Mouse (Mus musculus) heart, embryonic 10.5 days (tissue): ENCODE measurements around the gene Cd53. TPM values are rescaled to one million over a fixed set of nuclear protein-coding genes. Genes with fewer than 3 reads are reported as not detected.

Source experiments
- DNase-seq: peaks from one replicate; pipeline ENCODE4 v3.0.0-alpha.2; 2017; ENCODE audit warnings: low spot score
- H3K27ac ChIP-seq: fragments of 300-500 bp; sonication (generic); 2 replicates; pipeline ENCODE4 v1.5.1; 2016; ENCODE audit warnings: mild to moderate bottlenecking
- H3K27me3 ChIP-seq: fragments of 300-500 bp; sonication (generic); 2 replicates; pipeline ENCODE4 v1.6.1; 2016; ENCODE audit warnings: mild to moderate bottlenecking; ENCODE audit not compliant: poor library complexity, insufficient read depth, severe bottlenecking
- H3K36me3 ChIP-seq: fragments of 300-500 bp; sonication (generic); 2 replicates; pipeline ENCODE4 v1.6.1; 2016; ENCODE audit warnings: mild to moderate bottlenecking, moderate library complexity
- H3K4me1 ChIP-seq: fragments of 300-500 bp; sonication (generic); 2 replicates; pipeline ENCODE4 v1.6.1; 2016; ENCODE audit warnings: mild to moderate bottlenecking
- H3K4me3 ChIP-seq: fragments of 300-500 bp; sonication (generic); 2 replicates; pipeline ENCODE4 v1.5.1; 2016; ENCODE audit warnings: mild to moderate bottlenecking, moderate library complexity
- H3K9me3 ChIP-seq: fragments of 300-500 bp; sonication (generic); 2 replicates; pipeline ENCODE4 v1.6.1; 2016; ENCODE audit warnings: mild to moderate bottlenecking, moderate library complexity
- WGBS: fragments of 180-500 bp; shearing (Covaris S2); methylation state at CpG from one replicate; pipeline ENCODE4 v1.1.7; 2016; 5-methylcytosine and 5-hydroxymethylcytosine counted together
- polyA plus RNA-seq: library from polyadenylated mRNA; unstranded; fragments of >200 nt; fragmentation: Nextera tagmentation; extraction: Ambion mirVana; gene quantifications from 2 replicates; pipeline ENCODE4 v1.2.1, GENCODE M21; 2016

Gene Cd53
- 2.5 and 2.6 TPM in 2 replicates for polyA plus RNA-seq

- no peaks in the 10 kb centered on the region for H3K9me3 ChIP-seq
- DNase-seq, result no peak
- H3K27me3 ChIP-seq, result no peaks in the 10 kb centered on the region
- H3K36me3 ChIP-seq, result no peaks in the 10 kb centered on the region
- 66% methylated on average over 2 of the region's 2 CpGs for WGBS
- H3K4me3 ChIP-seq, result no peak within 1 kb of the TSS
- H3K4me1 ChIP-seq, result no peaks in the 10 kb centered on the region
- H3K27ac ChIP-seq, result no peak within 1 kb of the TSS
These were observed at the start of gene Cd53 for GRCm38 (mm10) chr3:106789930-106790329. Gene Cd53, minus strand, starts transcription at chr3:106790149.

- 65% methylated on average over 1 of the region's 1 CpGs for WGBS
- Histone ChIP-seq H3K27ac (no peak overlapping the region), H3K9me3 (peaks cover 7% of the 10 kb centered on the region; the same call in 1 of the 2 replicates), H3K27me3 (no peaks in the 10 kb centered on the region), H3K4me3 (no peak overlapping the region), H3K4me1 (no peaks in the 10 kb centered on the region), H3K36me3 (no peaks in the 10 kb centered on the region)
- DNase-seq, result no peak
These were observed 42.2 kb upstream of the Cd53 start for GRCm38 (mm10) chr3:106832107-106832506.

- no peaks in the 10 kb centered on the region for H3K4me1 ChIP-seq
These were observed 36.2 kb upstream of the Cd53 start, which contains the start of gene Olfr266 for GRCm38 (mm10) chr3:106826187-106826586. Gene Olfr266, minus strand, starts transcription at chr3:106826287.

GRCm38 (mm10) chr3:106817676-106818075, 27.7 kb upstream of the Cd53 start:
- Histone ChIP-seq H3K4me3 (no peak overlapping the region), H3K36me3 (no peaks in the 10 kb centered on the region), H3K9me3 (no peaks in the 10 kb centered on the region), H3K4me1 (no peaks in the 10 kb centered on the region), H3K27ac (no peak overlapping the region), H3K27me3 (no peaks in the 10 kb centered on the region)
- no peak for DNase-seq
- WGBS, result 65% methylated on average over 2 of the region's 2 CpGs

More at GRCm38 (mm10) chr3:106826187-106826586, 36.2 kb upstream of the Cd53 start, which contains the start of gene Olfr266:
- H3K27ac ChIP-seq, result no peak within 1 kb of the TSS
- H3K36me3 ChIP-seq, result no peaks in the 10 kb centered on the region
- 83% methylated on average over 1 of the region's 1 CpGs for WGBS
- H3K9me3 ChIP-seq, result no peaks in the 10 kb centered on the region
- H3K27me3 ChIP-seq, result no peaks in the 10 kb centered on the region
- no peak within 1 kb of the TSS for H3K4me3 ChIP-seq
- DNase-seq, result no peak

- no peaks in the 10 kb centered on the region for H3K27me3 ChIP-seq
- 60% methylated on average over 2 of the region's 2 CpGs for WGBS
These were observed 19.2 kb upstream of the Cd53 start for GRCm38 (mm10) chr3:106808972-106809695.

GRCm38 (mm10) chr3:106798079-106798478, 8.1 kb upstream of the Cd53 start:
- Histone ChIP-seq H3K9me3 (no peaks in the 10 kb centered on the region), H3K36me3 (no peaks in the 10 kb centered on the region), H3K27ac (no peak overlapping the region), H3K4me3 (no peak overlapping the region), H3K4me1 (no peaks in the 10 kb centered on the region), H3K27me3 (no peaks in the 10 kb centered on the region)
- no peak for DNase-seq

More at GRCm38 (mm10) chr3:106808972-106809695, 19.2 kb upstream of the Cd53 start:
- Histone ChIP-seq H3K4me3 (no peak overlapping the region), H3K27ac (no peak overlapping the region), H3K36me3 (no peaks in the 10 kb centered on the region), H3K4me1 (no peaks in the 10 kb centered on the region), H3K9me3 (no peaks in the 10 kb centered on the region)
- DNase-seq, result no peak

GRCm38 (mm10) chr3:106788440-106788887, 1.5 kb downstream of the Cd53 start:
- Histone ChIP-seq H3K4me1 (no peaks in the 10 kb centered on the region), H3K4me3 (no peak overlapping the region), H3K9me3 (no peaks in the 10 kb centered on the region), H3K27ac (no peak overlapping the region), H3K27me3 (no peaks in the 10 kb centered on the region), H3K36me3 (no peaks in the 10 kb centered on the region)
- DNase-seq, result no peak
- 37% methylated on average over 2 of the region's 2 CpGs for WGBS

GRCm38 (mm10) chr3:106787972-106788371, 2.0 kb downstream of the Cd53 start:
- no peak overlapping the region for H3K4me3 ChIP-seq
- no peak for DNase-seq
- no peaks in the 10 kb centered on the region for H3K36me3 ChIP-seq
- H3K9me3 ChIP-seq, result no peaks in the 10 kb centered on the region
- H3K4me1 ChIP-seq, result no peaks in the 10 kb centered on the region
- no peaks in the 10 kb centered on the region for H3K27me3 ChIP-seq
- H3K27ac ChIP-seq, result no peak overlapping the region

GRCm38 (mm10) chr3:106785130-106785529, 4.8 kb downstream of the Cd53 start:
- Histone ChIP-seq H3K27me3 (no peaks in the 10 kb centered on the region), H3K4me3 (no peak overlapping the region), H3K27ac (no peak overlapping the region), H3K36me3 (no peaks in the 10 kb centered on the region), H3K9me3 (no peaks in the 10 kb centered on the region), H3K4me1 (no peaks in the 10 kb centered on the region)
- WGBS, result 67% methylated on average over 3 of the region's 3 CpGs
- no peak for DNase-seq

GRCm38 (mm10) chr3:106771834-106772233, 18.1 kb downstream of the Cd53 start:
- H3K4me1 ChIP-seq, result no peaks in the 10 kb centered on the region
- no peak overlapping the region for H3K27ac ChIP-seq
- no peak overlapping the region for H3K4me3 ChIP-seq
- DNase-seq, result no peak
- WGBS, result 75% methylated on average over 1 of the region's 1 CpGs
- H3K36me3 ChIP-seq, result no peaks in the 10 kb centered on the region
- no peaks in the 10 kb centered on the region for H3K9me3 ChIP-seq
- H3K27me3 ChIP-seq, result no peaks in the 10 kb centered on the region

GRCm38 (mm10) chr3:106755898-106756297, 34.1 kb downstream of the Cd53 start:
- Histone ChIP-seq H3K27ac (no peak overlapping the region), H3K4me3 (no peak overlapping the region), H3K36me3 (no peaks in the 10 kb centered on the region), H3K27me3 (no peaks in the 10 kb centered on the region), H3K9me3 (no peaks in the 10 kb centered on the region), H3K4me1 (no peaks in the 10 kb centered on the region)
- 50% methylated on average over 1 of the region's 1 CpGs for WGBS
- no peak for DNase-seq

GRCm38 (mm10) chr3:106722028-106722945, 67.7 kb downstream of the Cd53 start:
- H3K27ac ChIP-seq, result peak overlapping the region; percentile 94
- H3K4me3 ChIP-seq, result peak overlapping the region; percentile 70
- no peaks in the 10 kb centered on the region for H3K9me3 ChIP-seq
- DNase-seq, result peak; percentile 95
- no peaks in the 10 kb centered on the region for H3K27me3 ChIP-seq
- 2% methylated on average over 33 of the region's 33 CpGs for WGBS
- H3K36me3 ChIP-seq, result peaks cover 4% of the 10 kb centered on the region; the same call in 1 of the 2 replicates
- H3K4me1 ChIP-seq, result no peaks in the 10 kb centered on the region
